Mouse (Mus musculus): ENCODE results near the gene Ciapin1. TPM values are rescaled to one million over a fixed set of nuclear protein-coding genes. Genes with fewer than 3 reads are reported as not detected.
A peak's percentile ranks its signal among the peaks of the same experiment; 100 is the strongest.

Gene Ciapin1
- polyA plus RNA-seq, 1 experiment from 2014 or later = 90.9 TPM

DNA sequence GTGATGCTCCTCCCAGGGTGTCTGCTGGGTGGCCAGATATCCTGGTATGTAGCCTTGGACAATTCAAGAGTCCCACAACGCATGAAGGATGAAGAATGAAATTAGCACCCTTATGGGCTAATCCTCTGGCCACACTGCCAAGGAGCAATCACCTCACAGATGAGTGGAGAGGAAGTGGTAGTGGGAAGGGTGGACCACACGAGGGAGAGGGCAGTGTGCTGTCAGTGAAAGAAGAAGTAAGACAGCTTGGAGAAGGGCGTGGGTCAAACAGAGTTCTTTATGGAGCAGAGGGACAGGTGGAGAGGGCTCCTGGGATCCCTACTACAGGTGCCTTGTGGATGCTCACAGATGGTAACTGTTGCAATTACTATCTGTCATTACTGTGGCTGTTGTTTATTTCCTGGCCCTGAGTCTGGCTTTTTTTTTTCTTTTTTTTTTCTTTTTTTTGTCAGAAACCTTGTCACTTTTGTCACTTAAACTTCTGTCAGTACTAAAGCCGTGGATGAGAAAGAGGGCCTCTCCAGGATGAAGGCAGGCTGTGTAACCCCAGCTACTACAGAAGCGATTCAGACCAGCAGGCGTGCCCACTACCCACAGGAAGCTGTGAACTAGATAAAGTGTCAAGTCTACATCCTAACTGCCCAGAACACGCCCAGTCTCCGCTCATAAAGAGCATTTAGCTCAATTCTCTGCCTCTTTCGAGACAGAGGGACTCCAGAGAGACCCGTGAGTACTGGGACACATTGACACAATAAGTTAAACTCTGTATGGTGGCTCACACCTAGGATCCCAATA is 33.4 kb downstream of the Ciapin1 start:
- H3K4me3 ChIP-seq = no peak overlapping the region
- no peak overlapping the region for H3K27ac ChIP-seq (replicated peaks)
- no peaks in the 10 kb centered on the region for H3K9me3 ChIP-seq
- WGBS = 60% methylated on average over 10 of the region's 10 CpGs
- H3K36me3 ChIP-seq = no peaks in the 10 kb centered on the region
- H3K27me3 ChIP-seq (replicated peaks) = peaks cover 44% of the 10 kb centered on the region
- H3K9ac ChIP-seq = no peak overlapping the region
- peaks cover 28% of the 10 kb centered on the region for H3K4me1 ChIP-seq
- no peak overlapping the region for H3K4me2 ChIP-seq
- ATAC-seq (ENCODE audit: extremely low read depth, insufficient number of reproducible peaks, low FRiP score, low TSS enrichment) = no peak

DNA sequence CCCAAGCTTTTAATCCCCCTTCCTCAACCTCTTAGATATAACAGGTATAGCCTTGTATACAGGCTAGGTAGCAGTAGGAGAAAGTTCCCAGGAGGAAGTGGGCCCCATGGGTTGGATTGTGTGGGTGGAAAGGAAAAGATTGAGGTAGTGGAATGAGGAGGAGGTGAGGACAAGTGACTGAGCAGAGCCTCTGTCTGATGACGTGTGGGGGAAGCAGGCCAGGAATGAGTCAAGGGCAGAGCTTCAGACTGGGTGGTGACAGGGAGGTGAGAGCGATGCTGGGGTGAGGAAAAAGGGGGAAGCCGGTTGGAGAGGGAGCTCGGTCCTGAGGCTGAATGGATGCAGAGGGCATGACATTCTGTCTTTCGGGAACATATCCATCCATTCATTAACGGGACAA is 34.6 kb downstream of the Ciapin1 start:
- H3K36me3 ChIP-seq = no peaks in the 10 kb centered on the region
- H3K9me3 ChIP-seq = no peaks in the 10 kb centered on the region
- H3K27me3 ChIP-seq (replicated peaks) = peaks cover 39% of the 10 kb centered on the region
- H3K27ac ChIP-seq (replicated peaks) = no peak overlapping the region
- H3K4me1 ChIP-seq = peaks cover 28% of the 10 kb centered on the region
- H3K9ac ChIP-seq = no peak overlapping the region
- no peak overlapping the region for H3K4me2 ChIP-seq
- no peak overlapping the region for H3K4me3 ChIP-seq
- peak; percentile 41; the same call in 1 of the 2 replicates for ATAC-seq (ENCODE audit: extremely low read depth, insufficient number of reproducible peaks, low FRiP score, low TSS enrichment)
- 21% methylated on average over 6 of the region's 6 CpGs for WGBS

- Histone ChIP-seq H3K4me1 (peaks cover 28% of the 10 kb centered on the region), H3K36me3 (no peaks in the 10 kb centered on the region), H3K4me2 (no peak overlapping the region), H3K27ac (replicated peaks) (no peak overlapping the region), H3K4me3 (no peak overlapping the region), H3K9ac (no peak overlapping the region), H3K9me3 (no peaks in the 10 kb centered on the region), H3K27me3 (replicated peaks) (peaks cover 32% of the 10 kb centered on the region)
- 37% methylated on average over 4 of the region's 4 CpGs for WGBS
- ATAC-seq (ENCODE audit: extremely low read depth, insufficient number of reproducible peaks, low FRiP score, low TSS enrichment) = no peak
These were observed 35.8 kb downstream of the Ciapin1 start for GRCm38 (mm10) chr8:94802375-94802774.

DNA sequence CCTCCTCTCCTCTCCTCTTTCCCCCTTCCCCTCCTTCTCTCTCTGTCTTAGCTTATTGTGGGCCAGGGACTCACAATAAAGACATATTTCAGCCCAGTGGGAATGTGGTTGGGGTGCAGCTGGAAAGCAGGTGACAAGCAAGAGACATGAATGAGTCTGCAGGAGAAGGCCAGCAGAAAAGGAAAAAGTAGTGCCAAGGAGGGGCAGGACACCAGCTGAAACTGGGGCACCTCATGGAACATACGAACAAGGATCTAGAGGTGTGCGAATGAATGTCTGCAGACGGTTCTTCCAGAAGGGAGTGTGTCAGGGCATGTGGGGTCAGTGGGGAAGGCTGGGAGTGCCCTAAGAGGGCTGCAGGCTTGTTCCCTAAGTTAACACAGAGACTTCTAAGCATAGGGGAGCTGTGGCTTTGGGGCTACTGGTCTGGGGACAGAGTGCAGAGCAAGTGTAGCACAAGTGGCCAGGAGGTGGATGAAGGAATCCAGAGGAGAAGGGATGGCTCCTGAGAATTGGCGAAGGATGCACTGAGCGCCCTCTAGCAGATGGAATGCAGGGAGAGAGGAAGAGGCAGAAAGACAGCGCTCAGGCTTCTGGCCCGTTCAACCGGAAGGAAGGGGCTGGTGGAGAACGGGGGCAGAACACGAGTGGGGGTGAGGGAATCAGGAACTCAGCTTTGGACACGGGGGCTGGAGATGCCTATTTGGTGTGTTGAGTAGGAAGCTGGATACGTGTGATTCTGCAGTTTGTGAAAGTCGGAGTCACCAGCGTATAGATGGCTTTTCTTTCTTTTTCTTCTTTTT is 36.7 kb downstream of the Ciapin1 start:
- peaks cover 28% of the 10 kb centered on the region for H3K4me1 ChIP-seq
- H3K36me3 ChIP-seq = no peaks in the 10 kb centered on the region
- no peak for ATAC-seq (ENCODE audit: extremely low read depth, insufficient number of reproducible peaks, low FRiP score, low TSS enrichment)
- H3K9me3 ChIP-seq = no peaks in the 10 kb centered on the region
- H3K9ac ChIP-seq = no peak overlapping the region
- H3K27ac ChIP-seq (replicated peaks) = no peak overlapping the region
- 38% methylated on average over 14 of the region's 14 CpGs for WGBS
- H3K27me3 ChIP-seq (replicated peaks) = peaks cover 25% of the 10 kb centered on the region
- no peak overlapping the region for H3K4me3 ChIP-seq
- H3K4me2 ChIP-seq = peak overlapping the region; percentile 33; the same call in 1 of the 2 replicates

- Histone ChIP-seq H3K36me3 (no peaks in the 10 kb centered on the region), H3K9me3 (no peaks in the 10 kb centered on the region), H3K4me1 (peaks cover 28% of the 10 kb centered on the region), H3K27me3 (replicated peaks) (peaks cover 17% of the 10 kb centered on the region; the same call in 1 of the 2 replicates), H3K4me3 (no peak overlapping the region), H3K4me2 (no peak overlapping the region), H3K27ac (replicated peaks) (no peak overlapping the region), H3K9ac (no peak overlapping the region)
- WGBS = 49% methylated on average over 7 of the region's 7 CpGs
- ATAC-seq (ENCODE audit: extremely low read depth, insufficient number of reproducible peaks, low FRiP score, low TSS enrichment) = no peak
These were observed 37.7 kb downstream of the Ciapin1 start for GRCm38 (mm10) chr8:94800278-94800968.

GRCm38 (mm10) chr8:94794782-94795181 is 43.4 kb downstream of the Ciapin1 start:
- no peak overlapping the region for H3K4me3 ChIP-seq
- no peaks in the 10 kb centered on the region for H3K4me1 ChIP-seq
- H3K9me3 ChIP-seq = no peaks in the 10 kb centered on the region
- ATAC-seq (ENCODE audit: extremely low read depth, insufficient number of reproducible peaks, low FRiP score, low TSS enrichment) = no peak
- no peak overlapping the region for H3K27ac ChIP-seq (replicated peaks)
- 88% methylated on average over 2 of the region's 2 CpGs for WGBS
- no peaks in the 10 kb centered on the region for H3K27me3 ChIP-seq (replicated peaks)
- H3K9ac ChIP-seq = no peak overlapping the region
- H3K36me3 ChIP-seq = no peaks in the 10 kb centered on the region
- no peak overlapping the region for H3K4me2 ChIP-seq

DNA sequence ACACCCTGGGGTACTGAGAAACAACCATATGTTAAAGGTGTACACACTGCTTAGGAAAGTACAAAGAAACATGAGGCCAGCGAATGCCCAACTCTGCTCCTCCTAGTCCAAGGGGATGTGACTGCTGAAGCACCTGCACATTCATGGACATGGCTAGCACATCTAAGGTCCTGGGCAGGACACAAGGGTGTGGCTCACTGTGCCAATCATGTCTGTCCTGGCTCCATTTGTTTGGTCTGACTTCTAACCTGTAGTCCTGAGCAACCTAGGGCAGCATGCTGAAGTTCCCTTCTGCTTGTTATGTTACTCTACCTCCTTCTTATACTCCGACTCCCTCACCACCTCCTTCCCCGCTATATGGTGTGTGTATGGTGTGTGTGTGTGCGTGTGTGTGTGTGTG is 43.8 kb downstream of the Ciapin1 start:
- no peaks in the 10 kb centered on the region for H3K9me3 ChIP-seq
- no peaks in the 10 kb centered on the region for H3K4me1 ChIP-seq
- H3K27me3 ChIP-seq (replicated peaks) = no peaks in the 10 kb centered on the region
- H3K4me2 ChIP-seq = no peak overlapping the region
- WGBS = 90% methylated on average over 4 of the region's 4 CpGs
- H3K27ac ChIP-seq (replicated peaks) = no peak overlapping the region
- no peak overlapping the region for H3K4me3 ChIP-seq
- no peak overlapping the region for H3K9ac ChIP-seq
- H3K36me3 ChIP-seq = no peaks in the 10 kb centered on the region
- ATAC-seq (ENCODE audit: extremely low read depth, insufficient number of reproducible peaks, low FRiP score, low TSS enrichment) = no peak

GRCm38 (mm10) chr8:94789256-94789955 is 48.8 kb downstream of the Ciapin1 start:
- 76% methylated on average over 10 of the region's 10 CpGs for WGBS

DNA sequence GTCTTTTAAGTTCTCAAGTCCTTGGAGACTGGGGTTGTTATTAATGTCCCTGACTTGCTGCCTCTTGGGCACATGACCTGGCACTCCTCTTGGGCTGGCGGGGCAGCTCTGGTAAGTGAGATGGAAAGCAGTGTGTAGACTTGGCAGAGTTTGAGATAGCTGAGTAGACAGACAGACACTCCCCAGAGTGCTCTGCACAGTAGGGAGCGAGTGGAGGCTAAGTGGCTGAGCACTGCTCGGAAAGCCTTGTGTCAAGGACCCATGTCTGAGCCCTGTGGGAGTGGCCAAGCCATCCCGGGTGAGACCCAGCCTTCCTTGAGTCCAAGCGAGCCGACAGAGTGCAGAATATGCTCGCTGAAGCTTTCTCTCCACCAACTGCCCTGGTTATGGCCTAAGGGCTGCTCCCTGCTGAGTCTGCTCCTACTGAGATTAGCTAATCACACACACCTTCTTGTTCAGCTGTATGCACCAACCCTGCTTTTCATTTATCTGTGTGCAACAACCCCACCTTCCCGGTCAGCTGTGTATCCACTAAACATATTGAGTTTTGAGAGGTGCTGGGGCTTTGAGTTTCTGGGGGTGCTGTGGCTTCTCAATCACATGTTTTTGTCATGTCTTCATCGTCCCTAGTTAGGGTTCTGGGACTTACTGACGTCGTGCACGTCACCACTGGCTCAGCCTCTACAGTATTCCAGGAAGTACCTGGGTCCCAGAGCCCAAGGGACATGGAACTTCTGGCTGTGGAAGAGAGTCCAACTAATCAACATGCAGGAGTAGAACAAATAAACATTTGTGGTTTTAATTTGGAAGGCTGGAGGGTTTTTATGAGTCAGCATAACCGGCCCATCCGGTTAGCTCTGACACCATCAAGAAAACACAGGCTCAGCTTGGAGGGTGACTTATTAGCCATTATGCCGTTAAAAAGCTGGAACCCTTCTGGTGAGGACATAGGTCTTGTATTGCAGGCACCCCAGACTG is 50.3 kb downstream of the Ciapin1 start:
- no peak overlapping the region for H3K9ac ChIP-seq
- no peaks in the 10 kb centered on the region for H3K36me3 ChIP-seq
- no peaks in the 10 kb centered on the region for H3K9me3 ChIP-seq
- no peak overlapping the region for H3K4me3 ChIP-seq
- 0 out of 2 replicates have a peak overlapping the region, but pooled peaks have one; percentile 5 for H3K27ac ChIP-seq (replicated peaks)
- 0 out of 2 replicates have a peak, but pooled peaks have one; percentile 22 for ATAC-seq (ENCODE audit: extremely low read depth, insufficient number of reproducible peaks, low FRiP score, low TSS enrichment)
- peaks cover 29% of the 10 kb centered on the region for H3K4me1 ChIP-seq
- peak overlapping the region; percentile 26 for H3K4me2 ChIP-seq
- 55% methylated on average over 15 of the region's 15 CpGs for WGBS
- H3K27me3 ChIP-seq (replicated peaks) = no peaks in the 10 kb centered on the region

More at GRCm38 (mm10) chr8:94789256-94789955, 48.8 kb downstream of the Ciapin1 start:
- no peak overlapping the region for H3K27ac ChIP-seq (replicated peaks)
- no peak overlapping the region for H3K4me3 ChIP-seq
- no peak overlapping the region for H3K4me2 ChIP-seq
- no peaks in the 10 kb centered on the region for H3K36me3 ChIP-seq
- H3K9me3 ChIP-seq = no peaks in the 10 kb centered on the region
- ATAC-seq (ENCODE audit: extremely low read depth, insufficient number of reproducible peaks, low FRiP score, low TSS enrichment) = no peak
- H3K9ac ChIP-seq = no peak overlapping the region
- peaks cover 23% of the 10 kb centered on the region for H3K4me1 ChIP-seq
- H3K27me3 ChIP-seq (replicated peaks) = no peaks in the 10 kb centered on the region

DNA sequence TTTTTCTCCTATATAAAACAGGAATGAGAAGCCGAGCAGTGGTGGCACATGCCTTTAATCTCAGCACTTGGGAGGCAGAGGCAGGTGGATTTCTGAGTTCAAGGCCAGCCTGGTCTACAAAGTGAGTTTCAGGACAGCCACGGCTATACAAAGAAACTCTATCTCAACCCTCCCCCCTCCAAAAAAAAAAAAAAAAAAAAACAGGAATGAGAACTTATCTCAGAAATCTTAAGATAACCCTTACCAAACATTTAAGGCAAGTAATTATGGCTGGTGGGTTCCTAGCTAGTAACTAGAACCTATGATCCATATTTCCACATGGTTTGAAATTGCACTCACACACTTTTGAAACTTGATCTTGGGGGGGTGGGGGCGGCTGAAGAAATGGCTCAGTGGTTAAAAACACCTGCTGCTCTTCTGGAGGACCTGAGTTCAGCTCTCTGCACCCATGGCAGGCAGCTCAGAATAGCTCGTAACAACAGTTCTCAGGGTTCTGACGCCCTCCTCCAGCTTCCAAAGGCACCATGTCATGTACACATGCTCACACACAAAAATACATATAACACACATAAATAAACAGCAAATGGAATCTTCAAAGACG is 52.1 kb downstream of the Ciapin1 start:
- Histone ChIP-seq H3K9ac (no peak overlapping the region), H3K4me3 (no peak overlapping the region), H3K27ac (replicated peaks) (no peak overlapping the region), H3K4me2 (no peak overlapping the region), H3K4me1 (peaks cover 43% of the 10 kb centered on the region), H3K27me3 (replicated peaks) (no peaks in the 10 kb centered on the region; the same call in 1 of the 2 replicates), H3K9me3 (no peaks in the 10 kb centered on the region), H3K36me3 (no peaks in the 10 kb centered on the region)
- WGBS = 69% methylated on average over 6 of the region's 6 CpGs
- ATAC-seq (ENCODE audit: extremely low read depth, insufficient number of reproducible peaks, low FRiP score, low TSS enrichment) = no peak

All from heart, embryonic 13.5 days (tissue).